12 mouse cellular contexts compared by ENCODE assay signal in genomic region chr16:87716269-87716668, GRCm38 (mm10). TPM values are rescaled to one million over a fixed set of nuclear protein-coding genes. Genes with fewer than 3 reads are reported as not detected.
DNase-seq lines count a peak whose midpoint lies in the region; ATAC-seq and TF ChIP-seq lines count a peak whose summit lies in the region.
"Had no signal": no experiment of that assay in that cellular context is flagged by ENCODE, and none has a peak within 500 bp of the region (broad histone marks: within the 10 kb centered on the region; RNA-seq: fewer than 3 reads in every experiment).

No protein-coding gene starts in this region.

- no peak for TF ChIP-seq CTCF in lung, adult 2 months (IDR thresholded peaks at IDR 0.05; ENCODE audit: insufficient read depth, low read length)
- no peak for TF ChIP-seq CTCF in lung, embryonic 14.5 days (IDR thresholded peaks at IDR 0.05; ENCODE audit: low read depth)

- H3K27ac ChIP-seq in forebrain, embryonic 15.5 days (replicated peaks) = no peak overlapping the region
- no peak overlapping the region for H3K27ac ChIP-seq in forebrain, embryonic 10.5 days
- peak overlapping the region; percentile 47; the same call in 1 of the 2 replicates for H3K27ac ChIP-seq in lung, embryonic 14.5 days (ENCODE audit: low read depth)
- H3K27ac ChIP-seq in stomach, embryonic 16.5 days (ENCODE audit: low read length) = peak overlapping the region; percentile 12; the same call in 1 of the 2 replicates
- H3K27ac ChIP-seq: midbrain, embryonic 12.5 days had no signal

- no peak overlapping the region for H3K4me2 ChIP-seq in forebrain, embryonic 15.5 days (replicated peaks)
- H3K4me2 ChIP-seq in lung, embryonic 14.5 days = no peak overlapping the region
- H3K4me2 ChIP-seq in stomach, embryonic 16.5 days (ENCODE audit: low read depth, low read length) = no peak overlapping the region
- H3K4me2 ChIP-seq: midbrain, embryonic 12.5 days had no signal

- TF ChIP-seq POLR2A in lung, adult 2 months (IDR thresholded peaks at IDR 0.05; ENCODE audit: borderline replicate concordance, extremely low read depth, low read depth, low read length) = no peak

- no peak for DNase-seq in forebrain, embryonic 10.5 days (ENCODE audit: extremely low spot score, low spot score)
- DNase-seq in lung, adult 18-20 months = peak; percentile 30 to 59
- no peak for DNase-seq in lung, adult 2 months
- DNase-seq in lung, embryonic 14.5 days = peak; percentile 60
- no peak for DNase-seq in testis, postnatal 14 days (ENCODE audit: low spot score)
- DNase-seq in spleen, adult 12 weeks (ENCODE audit: low spot score) = no peak
- DNase-seq: kidney, adult 2 months; liver had no signal

- H3K4me3 ChIP-seq in forebrain, embryonic 15.5 days = no peak overlapping the region
- no peak overlapping the region for H3K4me3 ChIP-seq in forebrain, embryonic 10.5 days
- no peak overlapping the region for H3K4me3 ChIP-seq in lung, adult 2 months (replicated peaks; ENCODE audit: extremely low read depth, low read depth, low read length)
- H3K4me3 ChIP-seq in lung, embryonic 14.5 days (ENCODE audit: low read depth, low read length) = no peak overlapping the region
- H3K4me3 ChIP-seq in stomach, embryonic 16.5 days (replicated peaks; ENCODE audit: low read length) = no peak overlapping the region
- H3K4me3 ChIP-seq: erythroblast, embryonic 14.5 days; midbrain, embryonic 12.5 days had no signal

- no peaks in the 10 kb centered on the region for H3K4me1 ChIP-seq in forebrain, embryonic 15.5 days
- peaks cover 20% of the 10 kb centered on the region; the same call in 1 of the 2 replicates for H3K4me1 ChIP-seq in forebrain, embryonic 10.5 days
- H3K4me1 ChIP-seq in lung, adult 2 months (ENCODE audit: control insufficient read depth, insufficient read depth, low read length) = peaks cover 42% of the 10 kb centered on the region
- H3K4me1 ChIP-seq in lung, embryonic 14.5 days (ENCODE audit: insufficient read depth) = no peaks in the 10 kb centered on the region; the same call in 1 of the 2 replicates
- peaks cover 16% of the 10 kb centered on the region for H3K4me1 ChIP-seq in stomach, embryonic 16.5 days (ENCODE audit: control insufficient read depth, insufficient read depth, low read length)

- H3K27me3 ChIP-seq in forebrain, embryonic 15.5 days = no peaks in the 10 kb centered on the region
- H3K27me3 ChIP-seq in forebrain, embryonic 10.5 days (ENCODE audit: poor library complexity, severe bottlenecking) = no peaks in the 10 kb centered on the region
- no peaks in the 10 kb centered on the region for H3K27me3 ChIP-seq in lung, embryonic 14.5 days (ENCODE audit: insufficient read depth, low read length)
- no peaks in the 10 kb centered on the region for H3K27me3 ChIP-seq in stomach, embryonic 16.5 days (ENCODE audit: control insufficient read depth, insufficient read depth, low read length)
- H3K27me3 ChIP-seq: midbrain, embryonic 12.5 days had no signal

- no peak overlapping the region for H3K9ac ChIP-seq in forebrain, embryonic 15.5 days (replicated peaks)
- no peak overlapping the region for H3K9ac ChIP-seq in lung, embryonic 14.5 days
- no peak overlapping the region for H3K9ac ChIP-seq in stomach, embryonic 16.5 days (ENCODE audit: low read length)
- H3K9ac ChIP-seq: midbrain, embryonic 12.5 days had no signal

- WGBS in forebrain, embryonic 15.5 days = 81% methylated on average over 11 of the region's 11 CpGs
- WGBS in forebrain, embryonic 10.5 days = 82% methylated on average over 11 of the region's 11 CpGs
- WGBS in lung, adult 2 months = 32% methylated on average over 11 of the region's 11 CpGs
- WGBS in lung, embryonic 14.5 days = 47% methylated on average over 11 of the region's 11 CpGs
- 67% methylated on average over 11 of the region's 11 CpGs for WGBS in stomach, embryonic 16.5 days

- ATAC-seq in forebrain, embryonic 15.5 days (replicated peaks) = peak; percentile 44
- ATAC-seq in lung, embryonic 14.5 days (ENCODE audit: insufficient read depth) = peak; percentile 78; the same call in 1 of the 2 replicates
- ATAC-seq in stomach, embryonic 16.5 days (ENCODE audit: insufficient read depth, low FRiP score) = peak; percentile 42; the same call in 1 of the 2 replicates

- no peaks in the 10 kb centered on the region for H3K9me3 ChIP-seq in forebrain, embryonic 15.5 days
- no peaks in the 10 kb centered on the region for H3K9me3 ChIP-seq in forebrain, embryonic 10.5 days
- no peaks in the 10 kb centered on the region for H3K9me3 ChIP-seq in lung, embryonic 14.5 days (ENCODE audit: low read depth, low read length)
- H3K9me3 ChIP-seq in stomach, embryonic 16.5 days (replicated peaks; ENCODE audit: control insufficient read depth, low read length) = no peaks in the 10 kb centered on the region
- H3K9me3 ChIP-seq: midbrain, embryonic 12.5 days had no signal

- H3K36me3 ChIP-seq in forebrain, embryonic 15.5 days = peaks cover 17% of the 10 kb centered on the region; the same call in 1 of the 2 replicates
- peaks cover 38% of the 10 kb centered on the region for H3K36me3 ChIP-seq in forebrain, embryonic 10.5 days (replicated peaks)
- H3K36me3 ChIP-seq in lung, embryonic 14.5 days (ENCODE audit: insufficient read depth) = peaks cover 24% of the 10 kb centered on the region
- no peaks in the 10 kb centered on the region for H3K36me3 ChIP-seq in stomach, embryonic 16.5 days (ENCODE audit: control insufficient read depth, insufficient read depth, low read length)

RNA-seq across cellular contexts. Expression of gene Bach1, which starts 17.5 kb away (rescaled TPM):
- 22.0 and 23.8 TPM in 2 replicates for polyA plus RNA-seq in forebrain, embryonic 15.5 days (2015; fragmentation: Nextera tagmentation; extraction: Ambion mirVana)
- polyA plus RNA-seq in forebrain, embryonic 10.5 days (2016; fragmentation: Nextera tagmentation; extraction: Ambion mirVana) = 10.8 and 12.0 TPM in 2 replicates
- 16.2 and 19.3 TPM in 2 replicates for polyA plus RNA-seq in lung, adult 2 months (2012; rRNA removed)
- polyA plus RNA-seq in lung, embryonic 14.5 days (2014; fragmentation: Nextera tagmentation; extraction: Ambion mirVana) = 8.3 and 8.9 TPM in 2 replicates
- polyA plus RNA-seq in stomach, embryonic 16.5 days (2015; fragmentation: Nextera tagmentation; extraction: Ambion mirVana) = 8.5 and 9.6 TPM in 2 replicates

Comparison
In these comparisons a context has a peak if more than half of its experiments do, and no peak if none do; other contexts are left out.
1. DNase-seq: peak in lung, adult 18-20 months (2 of 2) and lung, embryonic 14.5 days (single experiment); none in forebrain, embryonic 10.5 days (single experiment), lung, adult 2 months (single experiment), testis, postnatal 14 days (single experiment) and spleen, adult 12 weeks (single experiment).
2. H3K27ac ChIP-seq: peak in lung, embryonic 14.5 days (single experiment) and stomach, embryonic 16.5 days (single experiment); none in forebrain, embryonic 15.5 days (single experiment) and forebrain, embryonic 10.5 days (single experiment).
3. Peak in every context shown above with its lines, with median percentiles within 50 percentile points of each other: ATAC-seq.